Mouse (Mus musculus): Measurements from ENCODE around the gene Eif2b3. TPM values are rescaled to one million over a fixed set of nuclear protein-coding genes. Genes with fewer than 3 reads are reported as not detected.

The Eif2b3 gene
- total RNA-seq, 2 experiments from 2014 or later, result 18.7 to 18.9 TPM

DNA sequence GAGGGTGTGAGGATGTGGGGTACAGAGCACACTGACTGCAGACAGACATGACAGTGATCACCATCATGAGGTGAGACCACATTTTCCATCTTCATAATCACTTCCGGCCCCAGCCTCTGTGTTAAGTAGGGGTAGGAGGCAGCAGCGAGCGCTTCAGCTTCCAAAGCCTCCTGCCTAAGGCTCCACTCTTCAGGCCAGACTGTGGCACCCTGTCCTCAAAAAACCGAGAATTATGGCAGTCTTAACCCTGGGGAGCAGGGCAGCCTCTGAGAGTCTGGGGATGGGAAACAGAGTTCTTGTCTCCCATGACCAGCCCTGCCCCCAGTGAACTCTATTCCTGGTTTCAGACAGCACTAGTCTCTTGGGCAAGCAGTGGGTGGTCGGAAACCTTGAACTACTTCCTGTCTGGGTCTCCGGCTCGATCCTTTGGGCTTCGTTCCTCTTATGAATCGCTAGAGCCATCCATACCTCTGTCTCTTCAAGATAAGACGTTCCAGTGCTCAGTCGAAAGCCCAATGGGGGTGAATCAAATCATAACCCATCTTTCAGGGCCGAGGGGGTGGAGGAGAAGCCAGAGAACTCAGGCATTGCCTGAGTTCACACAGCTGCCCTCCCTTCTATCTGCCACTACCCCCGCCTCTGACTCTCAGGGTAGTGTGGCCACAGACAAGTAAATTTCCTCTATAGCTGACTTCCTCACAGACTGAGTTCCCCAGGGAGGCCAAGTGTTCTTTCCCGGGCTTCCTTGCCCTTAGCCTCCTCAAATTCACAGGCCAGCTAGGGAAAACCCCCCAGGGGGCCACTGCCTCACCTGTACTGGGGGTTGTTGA lies 105.5 kb downstream of the Eif2b3 start:
- DNase-seq, result no peak

DNA sequence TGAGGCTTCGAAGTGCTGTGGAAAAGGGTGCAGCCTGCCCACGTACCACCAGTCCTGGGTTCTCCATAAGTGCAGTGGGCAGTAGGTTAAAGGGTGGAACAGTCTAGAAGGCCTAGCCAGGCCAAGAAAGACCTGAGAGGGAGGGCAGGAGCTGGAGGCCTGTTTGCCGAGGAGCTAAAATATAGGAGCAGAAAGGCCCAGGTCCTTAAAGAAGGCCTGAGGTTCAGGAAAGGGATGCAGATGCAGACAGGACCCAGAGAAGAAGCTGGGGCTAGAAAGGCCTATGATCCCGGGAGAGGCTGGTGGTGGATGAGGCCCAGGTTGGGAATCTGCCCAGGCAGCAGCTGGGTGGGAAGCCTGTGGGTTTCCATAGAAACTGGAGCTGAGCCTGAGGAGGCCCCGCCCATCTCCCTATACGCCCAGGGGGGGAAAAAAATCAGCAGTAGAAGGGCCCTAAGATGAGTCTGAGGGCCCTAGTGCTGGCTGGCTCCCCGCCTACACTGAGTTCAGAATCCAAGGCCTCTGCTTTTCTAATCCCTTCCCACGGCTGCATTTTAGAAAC lies 106.2 kb downstream of the Eif2b3 start, which contains the start of gene Btbd19:
Btbd19 (minus strand) TSS at position 378 of the 562 bp plus-strand sequence.
- peak; percentile 68 to 81 for DNase-seq

GRCm38 (mm10) chr4:117125910-117126674 lies 106.9 kb downstream of the Eif2b3 start:
- DNase-seq, result no peak

DNA sequence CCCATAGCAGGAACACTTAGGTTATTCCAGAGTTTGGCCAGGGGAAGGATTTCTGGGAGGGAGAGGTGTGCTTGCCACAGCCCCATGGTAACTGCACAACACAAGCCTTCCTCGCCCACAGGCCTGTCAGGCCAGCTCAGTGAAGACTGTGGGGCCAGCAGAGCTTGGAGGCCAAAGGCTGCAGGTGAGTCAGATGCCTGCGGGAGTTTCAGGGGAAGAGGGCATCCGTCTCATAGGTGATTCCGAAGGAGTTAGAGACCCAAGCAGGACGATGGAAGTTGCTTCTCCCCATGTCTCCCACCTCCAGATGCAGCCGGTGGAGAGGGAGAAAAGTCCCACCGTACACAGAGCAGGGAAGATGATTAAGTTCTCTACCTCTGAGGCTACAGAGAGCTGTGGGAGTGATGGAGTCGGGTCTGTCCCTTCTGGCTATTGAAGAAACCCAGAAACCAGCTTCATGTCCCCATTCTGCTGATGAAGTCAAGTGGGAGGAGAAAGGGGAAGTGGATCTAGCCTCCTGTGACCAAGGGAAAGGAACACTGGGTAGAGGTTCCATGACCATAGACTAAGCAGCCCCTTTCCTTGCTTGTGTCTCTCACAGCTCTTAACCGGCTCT lies 107.6 kb downstream of the Eif2b3 start, which contains the start of gene Tctex1d4:
Tctex1d4 (plus strand) TSS at position 120 of the 616 bp plus-strand sequence.
- DNase-seq, result no peak

DNA sequence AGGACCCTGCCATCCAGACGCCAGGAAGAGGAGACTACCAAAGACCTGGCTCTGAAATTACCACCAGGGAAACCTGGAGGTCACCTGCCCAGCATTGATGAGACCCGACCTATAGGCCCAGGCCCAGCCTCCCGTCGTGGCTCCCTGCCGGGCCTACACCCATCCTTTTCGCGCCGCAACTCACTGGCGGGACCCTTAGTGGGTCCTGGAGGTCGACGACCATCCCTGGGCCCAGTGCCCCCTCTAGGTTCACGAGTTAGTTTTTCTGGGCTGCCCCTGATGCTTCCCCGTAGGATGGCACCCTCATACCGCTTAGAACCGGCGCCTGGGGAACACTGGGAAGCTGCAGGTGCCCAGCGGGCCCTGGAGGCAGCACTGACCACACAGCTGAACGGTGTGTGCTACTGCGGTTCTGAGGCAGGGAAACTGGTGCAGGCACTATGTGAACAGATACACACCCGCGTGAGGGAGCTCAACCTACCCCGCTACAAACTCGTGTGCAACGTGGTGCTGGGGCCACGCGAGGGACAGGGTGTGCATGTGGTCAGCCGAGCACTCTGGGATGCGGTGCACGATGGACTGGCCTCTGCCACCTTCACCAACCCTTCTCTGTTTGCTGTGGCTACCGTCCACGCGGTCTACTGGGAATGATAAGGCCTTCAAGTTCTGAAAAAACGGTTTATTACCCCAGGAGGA lies 108.9 kb downstream of the Eif2b3 start:
- DNase-seq, result no peak

GRCm38 (mm10) chr4:117130790-117131189 lies 111.6 kb downstream of the Eif2b3 start:
- no peak for DNase-seq

GRCm38 (mm10) chr4:117131198-117131597 lies 112.0 kb downstream of the Eif2b3 start:
- DNase-seq, result no peak

DNA sequence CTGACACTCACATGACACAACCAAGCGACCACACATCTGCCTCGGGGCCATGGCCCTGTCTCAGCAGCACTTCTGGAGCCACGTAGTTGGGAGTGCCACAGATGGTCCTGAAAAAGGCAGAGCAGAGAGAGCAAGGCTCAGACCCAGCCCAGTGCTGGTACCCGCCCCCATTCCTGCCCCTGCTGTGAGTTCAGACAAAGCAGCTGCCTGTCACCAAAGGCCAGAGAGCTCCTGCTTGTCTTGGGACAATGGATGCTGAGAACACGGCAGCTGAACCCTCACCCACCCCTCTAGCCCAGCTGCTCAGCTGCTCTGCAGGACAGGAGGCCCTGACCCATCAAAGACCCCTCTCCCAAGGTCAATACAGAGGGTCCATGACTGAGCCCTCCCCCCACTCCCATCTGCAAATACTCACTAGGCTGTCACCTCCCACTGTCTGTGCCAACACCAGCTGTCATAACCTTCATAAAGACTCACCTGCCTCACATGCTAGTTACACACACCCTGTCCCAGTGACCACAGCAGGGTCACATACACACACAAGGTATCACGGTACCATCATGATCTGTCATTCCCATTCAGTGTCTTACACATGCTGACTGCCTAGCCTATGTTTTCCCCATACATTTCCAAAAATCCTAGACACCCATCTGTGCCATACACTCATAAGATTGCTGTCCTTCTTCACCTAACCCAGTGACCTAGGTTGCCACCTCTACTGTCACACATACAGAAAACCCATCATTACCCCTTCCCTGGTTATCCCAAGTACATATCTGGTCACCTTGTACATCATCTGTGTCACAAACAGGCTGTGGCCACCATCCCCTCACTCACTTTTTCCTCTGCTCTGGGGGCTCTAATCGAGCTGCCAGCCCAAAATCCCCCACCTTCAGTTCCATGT lies 112.9 kb downstream of the Eif2b3 start:
- no peak for DNase-seq

GRCm38 (mm10) chr4:117132794-117133143 lies 113.6 kb downstream of the Eif2b3 start:
- no peak for DNase-seq

DNA sequence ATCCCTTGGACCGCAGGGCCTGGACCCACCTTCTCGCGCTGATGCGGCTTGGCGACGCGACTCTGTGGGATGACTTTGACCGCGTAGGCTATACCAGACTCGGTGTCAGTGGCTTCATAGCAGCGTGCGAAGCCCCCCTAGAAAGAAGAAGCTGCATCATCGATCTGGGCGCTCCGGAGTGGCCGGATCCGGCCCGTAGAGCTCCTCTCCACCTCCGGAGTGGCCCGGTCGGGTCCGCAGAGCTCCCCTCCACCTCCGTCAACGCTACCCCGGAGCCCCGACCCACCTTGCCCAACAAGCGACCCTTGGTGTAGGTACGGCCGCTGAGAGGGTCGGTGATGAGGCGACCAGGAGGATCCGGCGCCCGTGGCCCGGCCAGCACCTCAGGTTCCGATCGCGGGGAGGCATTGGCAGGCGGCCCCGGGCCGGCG lies 114.2 kb downstream of the Eif2b3 start:
- peak in 1 of 2 experiments; percentile 30 for DNase-seq

GRCm38 (mm10) chr4:117133817-117134600 lies 114.8 kb downstream of the Eif2b3 start, which contains the start of gene Plk3:
TSS of gene Plk3 (minus strand) at chr4:117133963.
- DNase-seq, result peak; percentile 97 to 98

DNA sequence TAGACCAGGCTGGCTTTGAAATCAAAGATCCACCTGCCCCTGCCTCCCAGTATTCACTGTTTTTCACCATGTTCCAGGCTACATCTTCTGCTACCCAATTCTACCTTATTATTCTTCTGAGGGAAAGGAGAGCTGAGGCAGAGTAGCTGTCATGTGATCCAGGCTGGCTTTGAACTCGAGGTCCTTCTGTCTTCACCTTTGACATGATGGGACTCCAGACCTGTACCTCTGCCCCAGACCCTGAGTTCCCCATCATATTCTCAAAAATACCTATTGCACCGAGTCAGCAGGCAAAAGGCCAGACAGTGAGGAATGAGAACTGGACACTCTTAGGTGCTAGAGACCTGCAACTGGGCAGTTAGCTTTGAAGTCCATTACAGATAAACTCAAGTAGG lies 115.4 kb downstream of the Eif2b3 start:
- no peak for DNase-seq

- no peak for DNase-seq
Measured at GRCm38 (mm10) chr4:117136034-117136433, 116.8 kb downstream of the Eif2b3 start.

Other genes starting within 250 kb of the Eif2b3 start
- gene Toe1, start 211.8 kb upstream of the Eif2b3 start, total RNA-seq (2021), result 10 to 100 TPM; 12.7 to 14.2 TPM
- gene Mutyh, start 211.7 kb upstream of the Eif2b3 start, total RNA-seq (2021), result 1 to 10 TPM; 3.0 to 3.7 TPM
- gene Hpdl, start 197.7 kb upstream of the Eif2b3 start, total RNA-seq (2021), result 1 to 10 TPM; 4.9 to 5.2 TPM
- gene Zswim5, start 142.0 kb upstream of the Eif2b3 start, total RNA-seq (2021), result 10 to 100 TPM; 17.6 to 18.5 TPM
- gene Urod, start 25.0 kb upstream of the Eif2b3 start, total RNA-seq (2021), result 10 to 100 TPM; 60.1 to 71.0 TPM
- 10 to 100 TPM; 41.3 to 41.5 TPM for gene Hectd3, start 24.1 kb upstream of the Eif2b3 start, total RNA-seq (2021)
- 1 to 10 TPM; 2.3 to 3.0 TPM for gene Ptch2, start 76.7 kb downstream of the Eif2b3 start, total RNA-seq (2021)
- gene Btbd19, start 106.3 kb downstream of the Eif2b3 start, total RNA-seq (2021), result 10 to 100 TPM; 11.6 to 13.4 TPM
- not detected for gene Tctex1d4, start 107.4 kb downstream of the Eif2b3 start, total RNA-seq (2021)
- gene Plk3, start 114.6 kb downstream of the Eif2b3 start, total RNA-seq (2021), result 10 to 100 TPM in 1 of 2 experiments, 1 to 10 TPM in 1; 8.0 to 10.0 TPM
- 100 to 1,000 TPM; 503 to 512 TPM for gene Rps8, start 136.8 kb downstream of the Eif2b3 start, total RNA-seq (2021)
- under 1 TPM; 0.40 to 0.46 TPM for gene Kif2c, start 163.2 kb downstream of the Eif2b3 start, total RNA-seq (2021)
- 1 to 10 TPM; 4.8 to 6.1 TPM for gene Tmem53, start 232.5 kb downstream of the Eif2b3 start, total RNA-seq (2021)
- gene Armh1, start 232.7 kb downstream of the Eif2b3 start, total RNA-seq (2021), result under 1 TPM; 0.43 to 0.82 TPM

Measured in layer of hippocampus, postnatal 36 days (tissue).